Mouse (Mus musculus) heart, embryonic 14.5 days (tissue): ENCODE measurements around the gene B4galt7. TPM values are rescaled to one million over a fixed set of nuclear protein-coding genes. Genes with fewer than 3 reads are reported as not detected.
A peak's percentile ranks its signal among the peaks of the same experiment; 100 is the strongest.
"Not testable (repeated sequence)": the region's sequence is repeated elsewhere in the genome, so short reads cannot be mapped to it uniquely, and the experiment has no call there.

ENCODE experiments used
- ATAC-seq: fragments of 200-750 bp; cut with Nextera tagmentation; 2 replicates; pipeline ENCODE4 v1.8.0; 2017; ENCODE audit warnings: low read depth, moderate TSS enrichment; ENCODE audit not compliant: insufficient number of reproducible peaks, insufficient read depth, low FRiP score
- H3K27ac ChIP-seq, 2 experiments: fragments of 200-500 bp in 1 of 2; fragments of 300-500 bp in 1 of 2; sonication (generic) in 1 of 2; replicated peaks in 1 of 2; 2 replicates each; pipeline ENCODE4 v1.5.1; 2012 to 2014; ENCODE audit warnings: low read depth in 2 of 2, low read length in 2 of 2, control low read depth in 1 of 2, mild to moderate bottlenecking in 1 of 2, mixed read lengths in 1 of 2; ENCODE audit not compliant: control insufficient read depth in 1 of 2, insufficient read depth in 1 of 2
- H3K27me3 ChIP-seq: fragments of 300-500 bp; sonication (generic); 2 replicates; pipeline ENCODE4 v1.6.1; 2014; ENCODE audit warnings: mild to moderate bottlenecking, low read length, control low read depth; ENCODE audit not compliant: control insufficient read depth, insufficient read depth
- H3K36me3 ChIP-seq: fragments of 300-500 bp; sonication (generic); 2 replicates; pipeline ENCODE4 v1.6.1; 2014; ENCODE audit warnings: mild to moderate bottlenecking, control low read depth, low read length, mixed read lengths; ENCODE audit not compliant: control insufficient read depth, insufficient read depth
- H3K4me1 ChIP-seq, 2 experiments: fragments of 200-500 bp in 1 of 2; fragments of 300-500 bp in 1 of 2; sonication (generic) in 1 of 2; 2 replicates each; pipeline ENCODE4 v1.6.1; 2012 to 2014; ENCODE audit warnings: low read length in 2 of 2, control low read depth in 1 of 2, mixed read lengths in 1 of 2; ENCODE audit not compliant: control insufficient read depth in 2 of 2, insufficient read depth in 2 of 2
- H3K4me2 ChIP-seq: fragments of 300-500 bp; sonication (generic); 2 replicates; pipeline ENCODE4 v1.6.1; 2014; ENCODE audit warnings: mild to moderate bottlenecking, low read length
- H3K4me3 ChIP-seq, 2 experiments: fragments of 200-500 bp in 1 of 2; fragments of 300-500 bp in 1 of 2; sonication (generic) in 1 of 2; 2 replicates each; pipeline ENCODE4 v1.5.1; 2012 to 2014; ENCODE audit warnings: low read length in 2 of 2, mild to moderate bottlenecking in 2 of 2, control low read depth in 1 of 2, low read depth in 1 of 2, moderate library complexity in 1 of 2; ENCODE audit not compliant: control insufficient read depth in 1 of 2, insufficient read depth in 1 of 2
- H3K9ac ChIP-seq: fragments of 300-500 bp; sonication (generic); 2 replicates; pipeline ENCODE4 v1.6.1; 2014; ENCODE audit warnings: mild to moderate bottlenecking, low read length
- H3K9me3 ChIP-seq: fragments of 300-500 bp; sonication (generic); 2 replicates; pipeline ENCODE4 v1.6.1; 2016; ENCODE audit warnings: low read length, control low read depth; ENCODE audit not compliant: control insufficient read depth
- WGBS: fragments of 180-500 bp; shearing (Covaris S2); extraction: QIAGEN DNeasy Blood & Tissue Kit; methylation state at CpG from one replicate; pipeline ENCODE4 v1.1.7; 2014; 5-methylcytosine and 5-hydroxymethylcytosine counted together
- polyA plus RNA-seq: library from polyadenylated mRNA; unstranded; fragments of >200 nt; fragmentation: Nextera tagmentation; extraction: Ambion mirVana; gene quantifications from 2 replicates; pipeline ENCODE4 v1.2.1, GENCODE M21; 2014

B4galt7 gene
- polyA plus RNA-seq, 1 experiment from 2014 or later, result 17.2 TPM

DNA sequence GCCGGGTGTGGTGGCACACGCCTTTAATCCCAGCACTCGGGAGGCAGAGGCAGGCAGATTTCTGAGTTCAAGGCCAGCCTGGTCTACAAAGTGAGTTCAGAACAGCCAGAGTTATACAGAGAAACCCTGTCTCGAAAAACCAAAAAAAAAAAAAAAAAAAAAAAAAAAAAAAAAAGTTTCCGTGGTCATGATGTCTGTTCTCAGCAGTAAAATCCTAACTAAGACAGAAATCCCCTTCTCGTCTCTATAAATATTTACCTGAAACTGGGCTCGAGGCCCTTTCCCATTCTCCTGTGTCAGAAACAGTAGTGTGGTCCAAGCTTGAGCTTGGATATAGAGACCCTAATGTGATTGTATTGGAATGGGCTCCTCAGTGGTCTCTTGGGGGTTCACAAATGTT lies 22.8 kb upstream of the B4galt7 start:
- ATAC-seq, H3K27ac ChIP-seq: not testable (repeated sequence)
- 80% methylated on average over 7 of the region's 7 CpGs for WGBS

DNA sequence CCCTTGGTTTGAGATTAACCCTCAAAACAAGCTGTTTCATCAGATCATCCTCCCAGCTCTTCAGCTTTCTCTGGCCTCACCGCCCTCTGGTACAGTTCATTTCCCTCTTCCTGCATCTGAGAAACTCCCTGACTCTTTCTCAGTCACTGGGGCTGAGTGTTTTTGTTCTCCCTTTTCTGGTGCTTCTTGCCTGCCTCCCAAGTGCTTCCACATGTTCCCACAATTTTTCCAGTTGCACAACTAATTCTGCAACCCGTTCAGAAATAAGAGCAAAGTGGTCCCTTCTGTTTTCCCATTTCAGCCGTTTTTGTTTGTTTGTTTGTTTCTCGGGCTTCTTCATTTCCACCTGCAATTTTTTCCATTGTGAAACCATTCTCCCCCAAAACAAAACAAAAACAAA lies 21.6 kb upstream of the B4galt7 start:
- Histone ChIP-seq H3K36me3 (no peaks in the 10 kb centered on the region), H3K4me3 (no peak overlapping the region), H3K27me3 (no peaks in the 10 kb centered on the region), H3K4me1 (no peaks in the 10 kb centered on the region), H3K9me3 (no peaks in the 10 kb centered on the region), H3K4me2 (no peak overlapping the region), H3K27ac (no peak overlapping the region), H3K9ac (no peak overlapping the region)
- 62% methylated on average over 4 of the region's 4 CpGs for WGBS
- ATAC-seq, result no peak

More for the DNA sequence above, 22.8 kb upstream of the B4galt7 start:
- not testable (repeated sequence) for H3K4me3 ChIP-seq, H3K9ac ChIP-seq, H3K9me3 ChIP-seq, H3K4me1 ChIP-seq, H3K4me2 ChIP-seq, H3K36me3 ChIP-seq, H3K27me3 ChIP-seq

DNA sequence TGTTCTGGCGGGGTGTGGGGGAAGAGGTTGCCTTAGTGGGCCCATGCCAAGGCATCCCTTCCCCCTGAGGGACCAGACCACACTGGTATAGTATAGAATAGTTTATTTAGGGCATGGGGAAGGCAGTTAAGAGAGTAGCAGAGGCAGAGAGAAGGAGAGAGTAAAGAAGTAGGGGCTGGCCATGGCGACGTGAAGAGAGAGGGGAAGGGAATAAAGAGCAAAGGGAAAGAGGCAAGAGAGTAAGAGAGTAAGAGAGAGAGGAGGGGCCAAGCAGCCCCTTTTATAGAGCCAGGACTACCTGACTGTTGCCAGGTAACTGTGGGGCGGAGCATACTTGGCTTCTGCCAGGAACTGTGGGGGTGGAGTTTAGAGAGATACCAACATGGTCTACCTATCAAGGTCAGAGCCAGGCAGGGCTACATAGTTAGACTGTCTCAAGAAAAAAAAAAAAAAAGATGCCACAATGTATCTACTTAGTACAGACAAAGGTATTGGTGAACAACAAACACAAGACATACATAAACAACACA lies 7.7 kb upstream of the B4galt7 start:
- no peaks in the 10 kb centered on the region for H3K27me3 ChIP-seq
- no peak for ATAC-seq
- peaks cover 28% of the 10 kb centered on the region for H3K36me3 ChIP-seq
- no peaks in the 10 kb centered on the region for H3K9me3 ChIP-seq
- 77% methylated on average over 4 of the region's 4 CpGs for WGBS
- H3K4me2 ChIP-seq, result no peak overlapping the region
- H3K4me1 ChIP-seq, result peaks cover 2 to 12% of the 10 kb centered on the region in 2 experiments; a peak in 3 of 4 replicates
- H3K27ac ChIP-seq, result no peak overlapping the region
- no peak overlapping the region for H3K9ac ChIP-seq
- H3K4me3 ChIP-seq, result no peak overlapping the region

DNA sequence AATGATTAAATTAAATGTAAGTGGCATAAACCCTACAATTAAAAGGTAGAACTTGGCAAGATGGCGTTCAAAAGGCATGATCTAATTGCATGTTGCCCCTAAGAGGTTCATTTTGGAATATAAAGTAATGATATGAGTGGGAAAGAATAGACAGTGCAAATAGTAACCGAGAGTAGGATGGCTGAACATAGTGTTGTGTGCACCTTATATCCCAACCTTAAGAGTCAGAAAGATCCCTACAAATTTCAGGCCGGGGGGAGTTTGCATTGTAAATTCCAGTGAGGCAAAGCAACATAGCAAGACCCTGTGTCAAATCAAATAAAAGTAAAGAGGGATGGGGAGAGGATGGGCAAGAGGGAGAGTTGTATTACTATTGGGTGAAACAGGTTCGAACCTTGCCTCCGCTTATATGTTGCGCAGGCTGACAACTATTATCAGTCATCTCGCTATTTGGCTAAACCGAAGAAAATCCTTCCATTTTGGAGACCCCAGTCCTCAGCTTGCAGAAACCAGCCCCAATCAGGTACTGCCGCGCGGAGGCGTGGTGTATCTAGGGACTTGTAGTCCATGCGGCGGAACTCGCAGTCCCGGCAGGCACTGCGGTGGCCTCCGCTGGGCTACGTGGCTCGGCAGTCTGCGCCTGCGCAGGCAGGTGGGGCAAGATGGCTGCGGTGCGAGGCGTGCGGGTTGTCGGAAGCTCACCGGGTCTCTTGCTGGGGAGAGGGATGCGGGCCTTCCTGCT lies 7.0 kb upstream of the B4galt7 start:
- H3K4me1 ChIP-seq, result peaks cover 2 to 12% of the 10 kb centered on the region in 2 experiments; a peak in 3 of 4 replicates
- no peaks in the 10 kb centered on the region for H3K27me3 ChIP-seq
- peak overlapping the region; percentile 60 to 84 for H3K4me3 ChIP-seq
- peak overlapping the region; percentile 70 for H3K4me2 ChIP-seq
- H3K36me3 ChIP-seq, result peaks cover 35% of the 10 kb centered on the region
- no peaks in the 10 kb centered on the region for H3K9me3 ChIP-seq
- H3K9ac ChIP-seq, result peak overlapping the region; percentile 78
- ATAC-seq, result peak; percentile 96
- 5% methylated on average over 29 of the region's 29 CpGs for WGBS
- H3K27ac ChIP-seq, result peak overlapping the region; percentile 67 to 68; a peak in 3 of 4 replicates

DNA sequence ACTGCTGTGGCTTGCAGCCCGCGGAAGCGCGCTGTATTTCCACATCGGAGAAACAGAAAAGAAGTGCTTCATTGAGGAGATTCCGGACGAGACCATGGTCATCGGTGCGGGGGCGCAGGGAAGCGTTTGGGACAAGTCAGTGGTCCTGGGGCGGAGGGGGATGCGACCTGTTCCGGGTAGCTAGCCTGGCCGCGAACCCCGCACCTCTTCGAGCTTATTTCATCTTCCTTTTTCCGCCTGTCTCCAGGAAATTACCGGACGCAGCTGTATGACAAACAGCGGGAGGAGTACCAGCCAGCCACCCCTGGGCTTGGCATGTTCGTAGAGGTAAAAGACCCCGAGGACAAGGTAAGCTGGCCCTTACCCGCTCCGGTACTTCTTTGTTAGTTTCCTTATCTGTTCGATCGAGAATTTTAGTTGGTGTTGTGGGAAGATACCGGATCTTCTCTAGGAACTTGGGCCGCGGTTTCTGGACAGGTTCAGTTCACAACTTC lies 6.4 kb upstream of the B4galt7 start:
- Histone ChIP-seq H3K4me2 (peak overlapping the region; percentile 70), H3K9me3 (no peaks in the 10 kb centered on the region), H3K9ac (peak overlapping the region; percentile 78), H3K27me3 (no peaks in the 10 kb centered on the region), H3K36me3 (peaks cover 41% of the 10 kb centered on the region), H3K4me3 (peak overlapping the region; percentile 60 to 84), H3K4me1 (peaks cover 2 to 12% of the 10 kb centered on the region in 2 experiments; a peak in 3 of 4 replicates), H3K27ac (peak overlapping the region; percentile 67 to 68; a peak in 3 of 4 replicates)
- WGBS, result under 1% methylated on average over 31 of the region's 31 CpGs
- ATAC-seq, result peak; percentile 49

DNA sequence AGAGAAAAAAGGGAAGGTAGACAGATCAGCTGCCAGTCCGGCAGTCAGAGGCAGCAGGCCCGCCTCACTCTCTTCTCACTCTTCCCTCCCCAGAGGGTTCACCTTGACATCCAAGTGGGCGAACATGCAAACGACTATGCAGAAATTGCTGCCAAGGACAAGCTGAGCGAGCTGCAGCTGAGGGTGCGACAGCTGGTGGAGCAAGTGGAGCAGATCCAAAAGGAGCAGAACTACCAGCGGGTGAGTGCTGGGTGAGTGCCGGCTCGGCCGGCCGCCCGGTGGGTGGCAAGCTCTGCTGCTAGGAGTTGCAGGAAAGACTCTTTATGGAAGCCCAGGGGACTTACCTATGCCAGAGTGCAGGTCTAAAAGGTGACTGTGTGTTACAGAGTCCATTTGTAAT lies 4.3 kb upstream of the B4galt7 start:
- Histone ChIP-seq H3K9me3 (no peaks in the 10 kb centered on the region), H3K27ac (no peak overlapping the region), H3K4me1 (peaks cover 2 to 17% of the 10 kb centered on the region in 2 experiments), H3K27me3 (no peaks in the 10 kb centered on the region), H3K4me2 (no peak overlapping the region), H3K4me3 (no peak overlapping the region), H3K36me3 (peaks cover 41% of the 10 kb centered on the region), H3K9ac (no peak overlapping the region)
- 84% methylated on average over 12 of the region's 12 CpGs for WGBS
- ATAC-seq, result no peak

DNA sequence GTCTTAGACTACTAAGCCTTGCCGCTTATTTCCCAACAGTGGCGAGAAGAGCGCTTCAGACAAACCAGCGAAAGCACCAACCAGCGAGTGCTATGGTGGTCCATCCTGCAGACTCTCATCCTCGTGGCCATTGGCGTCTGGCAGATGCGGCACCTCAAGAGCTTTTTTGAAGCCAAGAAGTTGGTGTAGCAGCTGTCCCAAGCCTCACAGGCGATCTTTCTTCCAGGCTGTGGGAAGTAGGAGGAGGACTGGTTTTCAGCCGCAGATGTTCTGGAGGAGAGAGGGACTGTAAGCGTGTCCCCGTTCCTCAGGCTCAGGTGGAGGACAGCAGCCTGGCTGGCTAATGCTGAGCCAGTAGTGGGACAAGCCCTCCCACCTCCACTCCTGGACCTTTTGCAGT lies 2.9 kb upstream of the B4galt7 start:
- WGBS, result 94% methylated on average over 12 of the region's 12 CpGs
- ATAC-seq, result no peak
- no peak overlapping the region for H3K4me2 ChIP-seq
- peaks cover 41% of the 10 kb centered on the region for H3K36me3 ChIP-seq
- no peaks in the 10 kb centered on the region for H3K9me3 ChIP-seq
- H3K4me3 ChIP-seq, result no peak overlapping the region
- peaks cover 2 to 22% of the 10 kb centered on the region in 2 experiments for H3K4me1 ChIP-seq
- no peak overlapping the region for H3K9ac ChIP-seq
- no peak overlapping the region for H3K27ac ChIP-seq
- H3K27me3 ChIP-seq, result no peaks in the 10 kb centered on the region
